Mouse (Mus musculus) thymus, adult 2 months (tissue): Measurements from ENCODE around the gene Tuba4a.

Source experiments
- CTCF ChIP-seq: fragments of 200-500 bp; IDR thresholded peaks from 2 replicates; pipeline ENCODE4 v1.5.1; 2012; ENCODE audit warnings: mild to moderate bottlenecking, control low read depth, low read length, moderate library complexity, borderline replicate concordance; ENCODE audit not compliant: control insufficient read depth, poor library complexity, insufficient read depth; ENCODE audit errors: extremely low read depth
- POLR2A ChIP-seq: fragments of 200-500 bp; IDR thresholded peaks from 2 replicates; pipeline ENCODE4 v1.6.1; 2012; ENCODE audit warnings: mild to moderate bottlenecking, low read length, control low read depth, moderate library complexity; ENCODE audit not compliant: control insufficient read depth, poor library complexity, insufficient read depth; ENCODE audit errors: extremely low read depth

GRCm38 (mm10) chr1:75231224-75231623, 11.6 kb upstream of the Tuba4a start:
- TF ChIP-seq CTCF, result no peak
- TF ChIP-seq POLR2A, result no peak
